Mouse (Mus musculus): ENCODE results near the gene Tgds. TPM values are rescaled to one million over a fixed set of nuclear protein-coding genes. Genes with fewer than 3 reads are reported as not detected.
A peak's percentile ranks its signal among the peaks of the same experiment; 100 is the strongest.

Tgds gene
- polyA plus RNA-seq, 1 experiment from 2014 or later, result 26.9 TPM

- Histone ChIP-seq H3K4me2 (no peak overlapping the region), H3K27me3 (peaks cover 34% of the 10 kb centered on the region), H3K9ac (no peak overlapping the region), H3K9me3 (no peaks in the 10 kb centered on the region), H3K36me3 (replicated peaks) (no peaks in the 10 kb centered on the region), H3K4me1 (peaks cover 8% of the 10 kb centered on the region; the same call in 1 of the 2 replicates), H3K4me3 (replicated peaks) (no peak overlapping the region), H3K27ac (no peak overlapping the region)
- 58% methylated on average over 5 of the region's 5 CpGs for WGBS
- ATAC-seq (ENCODE audit: low FRiP score), result no peak
Observed at GRCm38 (mm10) chr14:118086271-118087035, 46.1 kb downstream of the Tgds start.

GRCm38 (mm10) chr14:118083851-118084250 is 48.7 kb downstream of the Tgds start:
- no peak overlapping the region for H3K9ac ChIP-seq
- H3K36me3 ChIP-seq (replicated peaks), result no peaks in the 10 kb centered on the region
- WGBS, result 84% methylated on average over 6 of the region's 6 CpGs
- no peak overlapping the region for H3K27ac ChIP-seq
- H3K27me3 ChIP-seq, result peaks cover 41% of the 10 kb centered on the region; the same call in 1 of the 2 replicates
- ATAC-seq (ENCODE audit: low FRiP score), result no peak
- H3K9me3 ChIP-seq, result no peaks in the 10 kb centered on the region
- no peak overlapping the region for H3K4me3 ChIP-seq (replicated peaks)
- H3K4me2 ChIP-seq, result no peak overlapping the region
- H3K4me1 ChIP-seq, result peaks cover 19% of the 10 kb centered on the region

DNA sequence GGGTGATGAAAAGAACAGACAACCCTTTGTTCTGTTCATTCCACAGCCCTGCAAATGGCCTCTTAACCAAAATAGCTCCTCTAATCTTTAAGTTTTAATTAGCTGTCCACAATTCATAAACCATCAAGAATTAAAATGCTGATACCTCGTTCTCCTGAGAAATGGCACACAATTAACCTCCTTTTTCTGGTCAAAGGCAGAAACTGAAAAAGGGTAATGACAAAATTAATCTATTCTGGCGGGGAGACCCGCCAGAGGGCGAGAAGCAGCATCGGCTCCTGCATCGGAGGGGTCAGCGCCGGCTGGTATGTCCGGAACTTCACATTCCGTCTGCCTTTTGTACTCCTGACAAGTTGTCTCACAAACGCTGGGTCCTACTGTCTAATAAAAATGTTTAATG is 51.9 kb downstream of the Tgds start:
- H3K4me1 ChIP-seq, result peaks cover 11% of the 10 kb centered on the region
- H3K36me3 ChIP-seq (replicated peaks), result no peaks in the 10 kb centered on the region
- no peak overlapping the region for H3K4me3 ChIP-seq (replicated peaks)
- 18% methylated on average over 11 of the region's 11 CpGs for WGBS
- H3K27ac ChIP-seq, result no peak overlapping the region
- peak overlapping the region; percentile 24; the same call in 1 of the 2 replicates for H3K4me2 ChIP-seq
- H3K9ac ChIP-seq, result no peak overlapping the region
- peaks cover 31% of the 10 kb centered on the region; the same call in 1 of the 2 replicates for H3K27me3 ChIP-seq
- no peak for ATAC-seq (ENCODE audit: low FRiP score)
- no peaks in the 10 kb centered on the region for H3K9me3 ChIP-seq

DNA sequence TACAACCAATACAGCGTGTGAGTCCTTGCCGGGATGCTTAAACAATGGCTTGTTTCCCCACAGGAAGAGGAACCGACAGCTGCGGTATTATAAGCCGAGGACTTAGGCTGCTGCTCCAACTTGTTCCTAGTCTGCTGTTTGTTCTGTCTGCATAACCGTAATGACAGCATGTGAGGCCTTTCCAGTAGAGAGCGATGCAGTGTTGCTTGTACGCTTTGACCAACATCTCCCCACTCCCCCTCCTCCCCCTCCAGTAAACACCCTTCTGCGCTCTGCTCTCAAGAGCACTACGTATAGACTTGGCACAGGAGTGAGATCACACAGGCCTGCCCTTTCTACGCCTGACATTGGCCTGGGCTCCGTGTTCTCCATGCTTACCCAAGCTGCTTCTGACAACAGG is 62.5 kb downstream of the Tgds start:
- no peak overlapping the region for H3K27ac ChIP-seq
- H3K9ac ChIP-seq, result no peak overlapping the region
- H3K27me3 ChIP-seq, result 0 out of 2 replicates have a peak, but pooled peaks cover 4% of the 10 kb centered on the region
- no peaks in the 10 kb centered on the region for H3K9me3 ChIP-seq
- H3K4me3 ChIP-seq (replicated peaks), result no peak overlapping the region
- no peak overlapping the region for H3K4me2 ChIP-seq
- ATAC-seq (ENCODE audit: low FRiP score), result no peak
- no peaks in the 10 kb centered on the region; the same call in 1 of the 2 replicates for H3K4me1 ChIP-seq
- H3K36me3 ChIP-seq (replicated peaks), result no peaks in the 10 kb centered on the region
- 76% methylated on average over 12 of the region's 12 CpGs for WGBS

DNA sequence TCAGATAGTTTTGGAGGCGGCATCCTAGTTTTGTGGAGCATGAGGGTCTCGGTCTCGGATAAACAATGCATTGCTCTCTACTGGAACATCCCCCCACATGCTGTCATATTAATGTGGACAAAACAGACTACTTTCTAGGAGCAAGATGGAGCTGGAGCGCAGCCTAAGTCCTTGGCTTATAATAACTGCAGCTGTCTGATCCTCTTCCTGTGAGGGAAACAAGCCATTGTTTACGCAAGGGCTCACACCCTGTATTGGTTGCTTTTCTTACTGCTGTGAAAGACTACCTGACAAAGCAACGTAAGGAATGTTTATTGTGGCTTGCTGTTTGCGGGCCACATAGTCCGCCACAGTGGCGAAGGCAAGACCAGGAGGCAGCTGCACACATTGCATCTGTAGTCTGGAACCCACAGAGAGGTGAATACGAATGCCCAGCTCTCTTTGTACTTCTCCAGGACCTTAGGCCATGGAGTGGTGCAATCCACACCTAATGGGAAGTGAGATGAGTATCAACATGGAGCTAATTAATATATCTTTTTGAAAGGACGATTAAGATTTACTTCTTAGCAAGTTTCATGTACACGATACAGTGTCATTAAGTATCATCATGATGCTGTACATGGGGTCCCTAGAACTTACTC is 63.0 kb downstream of the Tgds start:
- Histone ChIP-seq H3K4me1 (no peaks in the 10 kb centered on the region; the same call in 1 of the 2 replicates), H3K9ac (no peak overlapping the region), H3K27ac (no peak overlapping the region), H3K4me3 (replicated peaks) (no peak overlapping the region), H3K27me3 (0 out of 2 replicates have a peak, but pooled peaks cover 4% of the 10 kb centered on the region), H3K9me3 (no peaks in the 10 kb centered on the region), H3K36me3 (replicated peaks) (no peaks in the 10 kb centered on the region), H3K4me2 (no peak overlapping the region)
- no peak for ATAC-seq (ENCODE audit: low FRiP score)
- 85% methylated on average over 12 of the region's 12 CpGs for WGBS

Other genes starting within 250 kb of the Tgds start
- gene Dct, start 80.5 kb downstream of the Tgds start, polyA plus RNA-seq (2016; fragmentation: Nextera tagmentation; extraction: Ambion mirVana), result 12.1 and 13.1 TPM in 2 replicates
- gene Gpr180, start 4.4 kb upstream of the Tgds start, polyA plus RNA-seq (2016; fragmentation: Nextera tagmentation; extraction: Ambion mirVana), result 29.9 and 31.9 TPM in 2 replicates
- 21.2 and 24.9 TPM in 2 replicates for gene Sox21, start 104.3 kb upstream of the Tgds start, polyA plus RNA-seq (2016; fragmentation: Nextera tagmentation; extraction: Ambion mirVana)
- gene Gm9376, start 134.2 kb upstream of the Tgds start, polyA plus RNA-seq (2016; fragmentation: Nextera tagmentation; extraction: Ambion mirVana), result not detected in 2 replicates